Mouse (Mus musculus) retina, adult 2 months (tissue): ENCODE data around the gene Card14.
"Not testable (repeated sequence)": the region's sequence is repeated elsewhere in the genome, so short reads cannot be mapped to it uniquely, and the experiment has no call there.

Source experiments
- DNase-seq: peaks from one replicate; pipeline ENCODE4 v3.0.0-alpha.2; 2012; ENCODE audit warnings: low read depth, low spot score

The Card14 gene

DNA sequence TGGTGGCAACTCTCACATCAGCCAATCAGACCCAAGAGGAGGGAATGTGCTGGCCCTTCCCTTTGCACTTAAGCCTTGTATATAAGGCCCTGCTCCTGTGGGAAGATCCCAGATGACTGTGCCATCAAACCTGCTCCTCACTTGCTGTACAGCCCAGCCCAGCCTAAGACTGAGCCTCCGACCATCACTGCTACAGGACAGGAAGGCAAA, at the start of gene Card14:
Card14 (plus strand) TSS at position 111 of the 210 bp plus-strand sequence.
- no peak for DNase-seq

DNA sequence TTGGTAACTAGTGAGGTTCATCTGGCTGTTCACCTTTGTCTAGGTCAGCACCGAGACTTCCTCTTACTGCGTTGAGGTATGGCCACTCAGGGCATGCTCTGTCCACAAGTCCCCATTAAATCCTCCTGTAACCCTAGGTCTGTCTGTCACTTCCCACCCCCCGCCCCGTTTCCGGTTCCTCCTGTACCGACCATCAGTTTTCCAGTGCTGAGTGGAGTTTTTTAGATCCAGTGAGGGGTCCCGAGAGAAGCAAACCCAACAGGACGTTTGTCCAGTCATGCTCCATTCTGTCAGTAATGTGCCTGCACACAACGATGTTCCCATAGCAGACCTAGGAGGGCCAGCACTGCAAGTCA, 49.4 kb upstream of the Card14 start:
- DNase-seq = no peak

DNA sequence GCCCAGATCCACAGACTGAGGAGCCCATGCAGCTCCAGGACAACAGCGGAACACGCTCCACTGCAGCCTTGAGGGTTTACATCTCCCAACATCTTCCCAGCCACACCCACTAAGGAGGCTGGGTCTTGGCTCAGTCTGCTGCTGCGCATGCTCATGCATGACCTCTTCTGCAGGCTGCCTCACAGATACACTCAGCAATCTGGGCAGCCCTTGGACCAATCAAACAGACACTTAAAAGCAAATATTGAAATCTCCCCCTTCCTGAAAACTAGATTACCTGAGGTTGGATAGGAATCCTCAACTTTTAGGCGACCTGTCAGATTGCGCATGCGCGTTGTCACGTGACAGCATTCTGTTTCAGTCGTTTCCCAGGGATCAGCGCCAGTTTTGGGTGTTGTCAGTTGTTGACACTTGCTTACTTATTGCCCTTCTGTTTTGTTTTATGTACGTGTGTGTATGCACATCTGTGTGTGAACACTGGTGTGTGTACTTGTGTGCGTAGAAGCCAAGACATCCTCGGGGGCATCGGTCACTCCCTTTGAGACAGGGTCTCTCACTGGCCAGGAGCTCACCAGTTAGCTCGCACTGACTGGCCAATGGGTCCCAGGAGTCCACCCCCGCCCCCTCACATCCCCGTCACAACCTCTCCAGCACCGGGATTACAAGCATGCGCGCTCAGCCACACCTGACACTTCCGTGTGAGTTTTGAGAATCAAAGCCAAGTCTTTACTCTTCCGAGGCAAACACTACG, 48.8 kb upstream of the Card14 start:
- DNase-seq = peak; percentile 46

DNA sequence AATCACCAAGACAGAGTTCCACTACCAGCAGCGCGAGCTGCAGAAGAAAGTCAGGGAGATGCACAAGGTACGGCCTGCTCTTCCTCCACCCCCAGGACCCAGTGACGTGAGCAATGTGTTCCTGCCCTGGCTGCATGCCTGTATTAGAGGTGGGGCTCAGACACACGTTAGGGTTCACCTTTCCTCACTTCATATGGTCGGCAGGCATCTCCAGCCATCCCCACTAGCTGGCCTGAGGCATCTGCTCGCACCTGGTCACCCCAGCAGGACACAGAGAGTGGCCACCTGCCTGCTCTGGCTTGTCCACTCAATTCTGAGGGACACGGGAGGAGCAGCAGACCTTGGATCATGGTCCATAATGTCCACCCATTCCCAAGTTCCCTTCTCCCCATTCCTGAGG, 47.6 kb upstream of the Card14 start:
- DNase-seq = no peak

DNA sequence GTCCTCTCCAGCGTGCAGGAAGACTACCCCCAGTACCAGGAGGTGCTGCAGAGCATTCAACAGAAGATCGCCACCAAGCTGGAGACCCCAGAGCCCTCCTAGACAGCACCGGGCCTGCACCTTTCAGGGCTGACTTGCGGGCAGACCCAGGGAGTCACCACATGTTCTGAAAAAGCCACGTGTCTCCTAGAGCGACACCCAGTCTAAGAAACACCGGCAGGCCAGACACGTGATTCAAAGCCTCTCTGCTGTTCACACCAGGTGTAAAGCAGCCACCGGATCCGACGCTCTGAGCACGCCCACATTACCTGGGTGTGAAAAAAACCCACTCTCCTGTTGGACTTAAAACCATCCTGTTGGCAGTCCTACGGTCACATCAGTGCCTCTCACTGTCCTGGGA, 43.2 kb upstream of the Card14 start:
- DNase-seq = no peak

DNA sequence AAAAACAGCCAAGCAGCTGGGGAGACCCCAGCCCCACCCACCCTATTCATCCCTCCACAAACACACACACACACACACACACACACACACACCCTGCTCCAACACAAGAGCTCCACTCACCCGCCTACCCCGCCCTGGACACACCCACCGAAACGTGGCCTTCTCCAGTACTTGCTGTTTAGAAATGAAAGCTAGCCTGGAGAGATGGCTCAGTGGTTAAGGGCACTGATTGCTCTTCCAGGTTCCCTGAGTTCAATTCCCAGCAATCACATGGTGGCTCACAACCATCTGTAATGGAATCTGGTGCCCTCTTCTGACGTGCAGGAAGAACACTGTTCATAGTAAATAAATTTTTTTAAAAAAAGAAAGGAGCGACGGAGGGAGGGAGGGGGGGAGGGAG, 41.8 kb upstream of the Card14 start:
- no peak for DNase-seq

DNA sequence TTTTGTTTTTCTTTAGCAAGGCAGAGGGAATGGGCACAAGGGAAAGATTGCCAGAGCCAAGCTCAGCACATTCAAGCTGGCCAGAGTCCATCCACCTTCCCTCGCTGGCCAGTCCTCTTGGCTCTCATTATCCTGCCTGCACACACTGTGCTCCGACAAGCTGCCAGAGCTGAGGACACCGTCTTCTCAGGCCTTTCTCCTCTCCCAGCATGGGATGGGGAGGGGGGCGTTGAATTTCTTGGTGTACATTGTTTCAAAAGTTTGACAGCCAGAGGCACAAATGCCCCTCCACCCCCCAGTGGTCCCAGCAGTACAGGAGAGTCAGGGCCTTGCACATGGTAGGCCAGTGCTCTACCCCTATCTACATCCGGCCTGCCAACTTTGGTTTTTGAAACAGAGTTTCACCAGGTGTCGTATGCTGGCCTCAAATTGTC, 40.3 kb upstream of the Card14 start:
- DNase-seq = no peak

DNA sequence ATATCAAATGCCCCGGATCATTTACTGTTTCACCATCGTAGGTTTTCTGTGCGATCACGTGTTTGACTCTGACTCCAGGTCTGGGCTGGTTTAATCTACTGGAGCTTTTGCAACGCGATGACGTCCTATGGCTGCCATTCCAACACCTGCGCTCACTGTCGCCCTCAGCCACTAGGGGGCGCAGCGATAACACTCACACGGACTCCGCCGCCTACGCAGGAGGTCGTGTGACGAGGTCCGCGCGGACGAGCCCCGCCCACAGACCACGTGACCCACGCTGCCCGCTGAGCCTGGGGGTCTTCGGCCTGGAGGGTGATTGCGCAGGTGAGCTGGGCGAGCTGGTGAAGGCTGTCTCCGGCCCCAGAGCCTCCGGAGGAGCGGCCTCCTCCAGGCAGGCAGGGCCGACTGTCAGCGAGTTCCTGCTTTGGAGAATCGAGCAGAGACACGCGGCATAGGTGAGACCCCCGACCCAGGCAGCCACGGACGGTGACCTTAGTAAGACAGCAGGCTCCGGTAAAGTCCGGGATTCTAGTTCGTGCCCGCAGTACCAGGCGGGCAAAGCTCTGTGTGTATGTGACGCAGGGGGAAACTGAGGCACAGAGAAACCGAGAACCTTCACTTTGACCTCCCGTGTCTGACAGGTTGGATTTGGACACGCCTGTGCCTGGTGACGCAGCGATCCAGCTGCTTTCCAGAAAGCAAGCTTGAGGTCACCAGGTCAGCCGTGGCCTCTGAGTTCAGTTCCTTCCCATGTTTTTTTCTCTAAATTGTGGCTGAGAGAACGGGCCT, 39.6 kb upstream of the Card14 start, which contains the start of gene Gaa:
Gaa (plus strand) TSS at position 120 of the 789 bp plus-strand sequence.
- DNase-seq = peak; percentile 93

DNA sequence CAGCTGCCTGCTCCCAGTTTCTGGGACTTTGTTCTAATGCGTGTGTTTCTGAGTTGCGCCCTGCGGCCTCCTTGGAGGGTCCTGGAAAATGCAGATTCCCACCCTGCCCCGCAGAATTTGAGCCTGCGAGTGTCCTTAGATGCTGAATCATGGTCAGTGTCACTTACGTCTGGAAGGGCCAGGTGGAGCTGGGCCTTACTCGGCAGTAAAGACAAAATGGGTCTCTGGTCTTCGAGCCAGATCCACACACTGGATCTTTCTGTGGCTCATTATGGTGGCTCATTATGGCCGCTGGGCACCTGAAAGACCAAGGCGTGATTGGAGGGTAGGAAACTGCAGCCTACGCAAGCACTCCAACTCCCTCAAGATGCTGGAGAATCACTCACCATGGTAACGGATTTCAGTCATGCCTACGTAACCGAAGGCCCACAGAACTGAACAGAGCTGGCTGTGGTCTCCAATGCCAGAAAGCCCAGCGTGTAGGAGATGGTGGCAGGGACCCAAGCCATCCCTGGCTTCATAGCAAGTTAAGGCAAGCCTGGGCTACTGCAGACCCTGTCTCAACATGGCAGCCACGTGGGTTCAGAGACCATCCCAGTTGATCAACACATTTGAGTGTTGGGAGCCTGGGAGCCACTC, 38.9 kb upstream of the Card14 start:
- no peak for DNase-seq

DNA sequence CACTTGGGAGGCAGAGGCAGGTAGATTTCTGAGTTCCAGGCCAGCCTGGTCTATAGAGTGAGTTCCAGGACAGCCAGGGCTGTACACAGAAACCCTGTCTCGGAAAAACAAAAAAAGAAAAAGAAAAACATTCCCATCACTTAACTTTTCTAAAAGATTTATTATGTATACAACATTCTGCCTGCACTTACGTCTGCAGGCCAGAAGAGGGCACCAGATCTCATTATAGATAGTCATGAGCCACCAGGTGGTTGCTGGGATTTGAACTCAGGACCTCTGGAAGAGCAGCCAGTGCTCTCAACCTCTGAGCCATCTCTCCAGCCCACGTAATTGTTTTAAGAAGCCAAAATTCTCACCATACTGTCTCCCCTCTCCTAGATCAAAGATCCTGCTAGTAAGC, 35.1 kb upstream of the Card14 start:
- DNase-seq = not testable (repeated sequence)

DNA sequence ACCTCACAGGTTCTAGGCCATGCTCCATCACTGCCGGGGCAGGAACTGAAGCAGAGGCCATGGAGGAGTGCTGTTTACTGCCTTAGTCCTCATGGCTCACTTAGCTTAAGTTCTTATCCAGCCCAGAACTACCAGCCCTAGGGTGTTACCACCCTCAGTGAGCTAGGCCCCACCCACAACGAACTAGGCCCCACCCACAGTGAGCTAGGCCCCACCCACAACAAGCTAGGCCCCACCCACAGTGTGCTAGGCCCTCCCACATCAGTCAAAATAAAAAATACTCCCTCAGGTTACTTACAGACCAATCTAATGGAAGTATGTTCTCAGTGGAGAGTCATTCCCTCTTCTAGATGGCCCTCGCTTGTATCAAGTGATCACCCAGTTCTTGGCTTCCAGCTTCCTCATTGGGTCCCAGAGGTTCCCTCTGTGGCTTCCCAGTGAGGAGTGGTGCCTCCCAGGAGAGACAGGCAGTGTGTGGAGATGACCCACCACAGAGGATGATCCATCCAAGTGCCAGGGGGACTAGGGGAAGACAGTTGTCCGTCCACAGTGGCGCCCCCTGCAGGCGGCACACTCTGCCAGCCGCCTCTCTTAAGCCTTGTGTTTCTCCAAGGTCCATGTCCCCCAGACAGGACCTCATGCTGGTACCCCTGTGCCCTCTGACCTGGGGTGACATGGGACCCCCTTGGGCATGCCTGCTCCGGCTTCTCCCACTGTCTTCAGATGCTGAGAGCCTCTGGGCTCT, 34.2 kb upstream of the Card14 start:
- no peak for DNase-seq

DNA sequence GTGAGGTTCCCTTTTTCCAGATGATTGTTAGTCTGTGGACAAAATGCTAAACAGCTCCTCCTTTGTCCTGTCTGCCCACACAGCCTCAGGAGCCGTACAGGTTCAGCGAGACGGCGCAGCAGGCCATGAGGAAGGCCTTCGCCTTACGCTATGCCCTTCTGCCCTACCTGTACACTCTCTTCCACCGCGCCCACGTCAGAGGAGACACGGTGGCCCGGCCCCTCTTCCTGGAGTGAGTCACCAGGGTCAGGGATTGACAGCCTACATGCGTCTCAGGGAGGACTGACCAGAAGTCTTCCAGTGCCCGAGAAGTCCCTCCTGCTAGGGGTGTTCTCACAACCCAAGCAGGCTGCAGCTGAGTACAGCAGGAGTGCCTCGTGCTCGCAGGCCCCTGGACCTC, 26.5 kb upstream of the Card14 start:
- no peak for DNase-seq

DNA sequence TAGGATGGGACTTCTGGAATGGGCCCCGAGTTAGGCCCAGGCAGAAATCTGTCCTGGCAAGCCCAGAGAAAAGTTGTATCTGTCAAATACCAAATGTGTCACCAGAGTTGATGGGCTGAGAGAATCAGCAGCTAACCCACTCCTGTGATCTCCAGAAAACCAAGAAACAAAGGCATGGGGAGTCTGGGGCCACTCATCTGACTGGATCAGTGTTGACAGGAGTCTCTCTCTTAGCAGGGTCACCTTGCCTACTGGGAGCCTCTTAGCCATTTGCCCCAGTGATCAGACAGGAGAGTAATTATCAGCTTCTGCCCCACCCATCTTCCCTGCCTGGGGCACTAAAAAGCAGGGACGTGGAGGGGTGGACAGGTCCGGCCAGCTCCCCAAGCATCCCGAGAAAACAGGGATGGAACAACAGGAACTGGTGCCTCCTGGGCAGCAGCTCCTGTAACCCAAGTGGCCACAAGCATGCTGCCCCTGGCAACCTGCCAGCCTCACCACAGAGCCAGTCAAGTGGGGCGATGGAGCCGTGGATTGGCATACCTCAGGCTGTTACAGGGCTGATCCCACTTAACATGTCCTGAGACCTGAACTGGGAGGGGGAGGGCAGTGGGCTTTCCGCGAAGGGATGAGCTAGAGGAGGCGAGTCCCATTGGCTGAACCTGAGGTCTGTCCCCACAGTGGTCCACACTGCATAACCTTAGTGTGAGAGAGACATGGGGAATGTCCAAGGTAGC, 21.6 kb upstream of the Card14 start:
- no peak for DNase-seq

DNA sequence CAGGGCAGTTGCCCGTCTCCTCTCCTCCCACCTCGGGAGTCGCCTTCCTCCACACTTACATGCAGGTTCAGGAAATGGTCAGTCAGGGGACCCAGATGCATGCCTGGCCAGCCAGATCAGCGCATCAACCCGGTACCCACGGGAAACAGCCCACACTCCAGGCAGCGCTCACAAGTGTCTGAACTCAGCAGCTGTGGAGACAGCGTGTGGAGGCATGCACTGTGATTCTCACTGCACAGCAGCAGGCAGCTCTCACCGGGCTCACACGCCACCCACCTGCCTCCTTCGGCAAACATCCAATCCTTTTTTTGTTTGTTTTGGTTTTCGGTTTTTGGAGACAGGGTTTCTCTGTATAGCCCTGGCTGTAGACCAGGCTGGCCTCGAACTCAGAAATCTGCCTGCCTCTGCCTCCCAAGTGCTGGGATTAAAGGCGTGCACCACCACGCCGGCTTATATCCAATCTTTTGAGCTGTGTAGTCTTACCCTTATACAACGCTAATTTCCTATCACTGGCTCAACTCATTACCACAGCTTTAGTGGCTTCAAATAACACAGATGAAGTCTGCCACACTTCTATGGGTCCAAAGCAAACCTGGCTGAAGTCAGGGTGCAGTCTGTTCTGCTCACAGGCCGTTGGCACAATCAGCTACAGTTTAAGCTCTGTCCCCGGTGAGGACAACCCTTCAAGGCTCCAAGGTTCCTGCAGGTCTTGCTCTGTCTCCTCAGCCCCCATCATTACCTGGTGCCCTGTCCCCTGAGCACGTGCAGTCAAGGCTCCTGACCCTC, 20.2 kb upstream of the Card14 start:
- no peak for DNase-seq

DNA sequence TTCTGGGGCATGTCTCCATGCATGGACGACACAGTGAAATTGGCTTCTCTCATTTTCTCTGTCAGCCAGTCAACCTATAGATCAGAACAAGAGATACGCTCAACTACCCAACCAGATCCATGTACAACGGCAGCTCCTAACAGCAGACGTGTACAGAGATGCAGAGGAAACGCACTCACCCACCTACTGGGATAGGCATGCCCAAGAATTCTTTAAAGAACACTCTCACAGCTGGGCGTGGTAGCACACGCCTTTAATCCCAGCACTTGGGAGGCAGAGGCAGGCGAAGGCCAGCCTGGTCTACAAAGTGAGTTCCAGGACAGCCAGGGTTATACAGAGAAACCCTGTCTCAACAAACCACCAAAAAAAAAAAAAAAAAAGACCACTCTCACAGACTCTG, 14.7 kb upstream of the Card14 start:
- not testable (repeated sequence) for DNase-seq

DNA sequence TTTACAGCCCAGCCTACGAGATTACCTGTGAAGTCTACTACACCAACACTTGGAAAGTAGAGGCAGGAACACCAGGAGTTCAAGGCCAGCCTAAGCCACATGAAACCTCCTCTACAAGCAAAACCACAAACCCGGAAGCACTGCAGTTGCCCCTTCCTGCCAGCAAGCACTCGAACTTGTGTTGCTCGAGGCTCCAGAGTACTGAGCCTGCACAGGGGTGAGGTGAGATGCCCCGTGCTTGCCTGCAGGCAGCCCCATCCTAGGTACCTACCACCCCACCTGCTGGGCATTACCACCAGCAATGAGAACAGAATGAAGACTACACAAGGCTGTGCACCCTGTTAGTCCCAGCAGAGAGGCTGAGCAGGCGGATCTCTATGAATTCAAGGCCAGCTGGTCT, 9.6 kb upstream of the Card14 start:
- no peak for DNase-seq

DNA sequence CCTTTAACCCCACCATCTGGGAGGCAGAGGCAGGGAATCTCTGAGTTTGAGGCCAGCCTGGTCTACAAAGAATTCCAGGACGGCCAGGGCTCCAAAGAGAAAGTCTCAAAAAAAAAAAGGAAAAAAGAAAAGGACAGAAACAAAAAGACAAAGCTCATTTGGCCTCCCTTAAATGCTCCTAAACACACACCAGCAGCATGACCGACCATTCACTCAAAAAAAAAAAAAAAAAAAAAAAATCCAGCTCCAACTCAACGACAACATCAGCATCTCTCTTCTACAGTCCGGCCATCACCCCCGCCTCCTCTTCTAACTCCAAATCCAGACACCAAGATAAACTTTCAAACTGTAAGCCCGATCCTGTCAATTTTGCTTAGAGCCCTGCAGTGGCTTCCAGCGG, 8.7 kb upstream of the Card14 start:
- DNase-seq = no peak

DNA sequence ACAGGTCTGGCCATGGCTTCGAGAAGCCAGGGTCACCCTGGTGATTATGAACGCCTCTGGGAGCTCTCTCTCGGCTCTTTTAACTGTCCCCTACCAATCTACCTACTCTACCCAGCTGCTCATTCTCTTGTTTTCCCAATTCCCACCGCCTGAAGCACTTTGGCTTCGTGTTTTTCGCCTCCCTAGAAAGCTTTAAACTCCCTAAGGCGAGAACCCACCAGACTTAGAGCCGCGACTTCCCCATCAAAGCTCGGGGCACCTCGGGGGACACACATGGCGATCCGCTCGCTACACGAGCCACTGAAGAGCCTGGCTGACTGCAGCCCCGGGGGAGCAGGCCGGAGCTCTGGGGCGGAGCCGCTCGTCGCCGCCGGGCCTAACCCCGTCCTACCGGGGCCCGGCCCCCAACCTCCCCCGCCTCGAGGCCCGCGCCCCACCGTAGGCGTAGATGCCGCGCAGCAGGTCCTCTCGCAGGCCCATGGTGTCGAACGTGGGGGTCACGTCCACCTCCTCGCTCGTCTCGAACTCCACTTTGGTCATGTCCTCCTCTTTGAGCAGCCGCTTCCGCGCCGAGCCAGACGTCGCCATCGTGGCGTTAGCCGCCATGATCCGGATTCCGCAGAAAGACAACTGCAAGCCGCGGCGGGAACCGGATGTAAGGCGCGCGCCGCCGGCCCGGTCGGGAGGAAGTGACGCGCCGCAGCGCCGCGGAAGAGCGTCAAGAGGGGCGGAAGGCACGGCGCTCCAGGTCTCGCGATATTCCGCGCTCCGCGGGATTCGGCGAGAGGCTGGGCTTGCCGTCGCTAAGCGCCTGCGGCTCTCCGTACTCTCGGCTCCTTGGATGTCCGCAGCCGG, 8.0 kb upstream of the Card14 start, which contains the start of gene Eif4a3:
Eif4a3 (minus strand) TSS at position 699 of the 855 bp plus-strand sequence.
- peak; percentile 96 for DNase-seq

DNA sequence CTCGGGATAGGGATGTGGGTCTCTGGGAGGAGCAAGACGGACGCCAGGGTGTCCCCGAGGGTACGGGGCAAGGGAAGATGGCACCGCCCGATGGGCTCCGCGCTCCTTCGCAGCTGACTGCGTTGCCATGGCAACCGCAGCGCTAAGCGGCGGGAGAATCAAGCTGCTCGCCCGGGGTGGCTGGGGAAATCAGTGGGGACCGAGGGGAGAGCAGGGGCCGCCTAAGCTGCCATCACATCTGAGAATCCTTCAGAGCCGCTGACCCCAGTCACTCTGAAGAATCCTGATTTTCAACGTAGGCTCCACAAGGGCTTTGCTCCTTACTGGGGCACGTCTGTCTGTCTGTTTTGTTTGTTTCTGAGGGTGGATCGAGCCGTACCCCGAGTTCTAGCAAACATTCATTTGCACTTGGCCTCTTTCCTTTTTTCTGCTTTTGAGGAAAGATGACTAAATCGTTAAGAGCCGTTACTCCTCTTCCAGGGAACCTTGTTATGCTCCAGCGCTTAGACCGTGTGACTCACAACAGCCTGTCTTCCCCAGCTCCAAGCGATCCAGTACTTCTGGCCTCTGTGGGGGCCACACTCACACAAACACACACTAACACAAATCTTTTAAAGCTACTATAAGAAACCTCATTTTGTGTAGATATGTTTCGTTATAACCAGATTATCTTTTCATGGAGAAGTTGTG, 7.2 kb upstream of the Card14 start:
- no peak for DNase-seq
